Mouse (Mus musculus) mouse trophoblast stem cell (cell line): ENCODE measurements around the gene Hfe.
"Not testable (repeated sequence)": the region's sequence is repeated elsewhere in the genome, so short reads cannot be mapped to it uniquely, and the experiment has no call there.

Experiments used
- in situ Hi-C, 2 experiments: fragments of 300-500 bp; cut with MseI, MboI; formaldehyde crosslinking; loops; 2 replicates in 1 of 2; 3 replicates in 1 of 2; pipeline ENCODE4 v1.15.1; 2025

The Hfe gene

GRCm38 (mm10) chr13:23710374-23711089 is at the start of gene Hfe:
TSS of gene Hfe (minus strand) at chr13:23710854.
- in situ Hi-C loops = no loop called here

GRCm38 (mm10) chr13:23759916-23760239 is 49.2 kb upstream of the Hfe start:
- in situ Hi-C loops = no loop called here

DNA sequence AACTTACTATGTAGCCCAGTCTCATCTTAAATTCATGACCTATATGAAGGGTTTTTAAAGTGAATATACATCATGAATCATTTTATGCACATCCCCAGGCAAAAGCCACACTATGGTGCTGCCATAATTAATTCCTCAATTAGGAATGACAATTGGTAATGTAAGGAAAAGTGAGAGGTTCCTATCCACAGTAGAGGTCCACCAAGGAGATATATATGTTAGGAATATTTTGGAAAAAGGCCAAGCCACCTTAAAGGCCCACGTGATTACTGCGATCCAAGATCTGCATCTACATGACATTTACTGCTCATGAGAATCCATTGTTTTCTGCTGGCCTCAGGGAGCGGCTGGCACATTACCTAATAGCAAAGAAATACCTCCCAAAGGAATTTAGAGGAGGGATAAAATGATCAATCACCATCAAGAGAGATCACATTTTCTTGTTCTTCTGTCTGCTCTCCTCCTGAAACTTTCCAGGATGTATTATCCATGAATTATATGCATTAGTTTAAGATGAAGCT is 48.7 kb upstream of the Hfe start:
- in situ Hi-C loops = no loop called here

DNA sequence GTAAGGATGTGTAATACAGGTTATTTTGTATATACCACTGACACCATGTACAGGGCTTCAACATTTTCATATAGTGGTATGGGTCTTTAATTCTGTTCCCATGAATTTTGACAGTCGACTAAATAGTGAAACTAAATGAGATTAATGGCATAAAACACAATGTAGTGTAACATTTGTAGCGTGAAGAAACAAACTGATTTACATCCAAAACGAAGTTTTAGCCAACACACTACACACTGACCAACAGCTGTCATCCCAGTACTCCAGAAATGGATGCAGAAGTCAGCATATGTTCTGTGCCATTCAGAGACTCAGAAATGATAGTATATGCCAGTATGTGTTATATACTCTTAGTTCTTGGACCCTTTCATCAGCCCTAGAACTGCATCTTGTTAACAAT is 47.3 kb upstream of the Hfe start:
- in situ Hi-C loops = no loop called here

- in situ Hi-C loops = no loop called here
These were observed 46.6 kb upstream of the Hfe start for GRCm38 (mm10) chr13:23757211-23757773.

GRCm38 (mm10) chr13:23756790-23757189 is 46.1 kb upstream of the Hfe start, which contains the start of gene Hist1h4b:
TSS of gene Hist1h4b (plus strand) at chr13:23757013.
- in situ Hi-C loops = no loop called here

- in situ Hi-C loops = no loop called here
These were observed 44.3 kb upstream of the Hfe start for GRCm38 (mm10) chr13:23755000-23755399.

GRCm38 (mm10) chr13:23753314-23754078 is 42.8 kb upstream of the Hfe start:
- in situ Hi-C loops = no loop called here

DNA sequence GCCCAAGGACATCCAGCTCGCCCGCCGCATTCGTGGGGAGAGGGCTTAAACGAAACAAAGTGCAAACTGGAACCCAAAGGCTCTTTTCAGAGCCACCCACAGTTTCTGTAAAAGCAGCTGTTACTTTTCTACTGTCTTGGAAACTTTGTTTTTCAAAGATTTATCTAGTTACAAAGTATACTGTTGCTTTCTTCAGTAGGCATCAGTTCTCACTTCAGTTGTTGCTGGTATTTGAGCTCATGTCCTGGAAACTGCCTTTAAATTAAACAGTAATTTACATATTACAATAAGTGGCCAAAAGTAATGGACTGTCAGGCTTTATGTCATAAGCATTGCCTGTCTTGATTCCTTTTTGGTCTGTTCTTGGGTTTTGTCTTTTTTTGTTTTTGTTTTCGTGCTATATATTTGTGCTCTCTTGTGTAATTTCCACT is 42.1 kb upstream of the Hfe start:
- in situ Hi-C loops = no loop called here

- in situ Hi-C loops = not testable (repeated sequence)
These were observed 41.5 kb upstream of the Hfe start, which contains the start of gene Hist1h3b for GRCm38 (mm10) chr13:23752067-23752741. TSS of gene Hist1h3b (plus strand) at chr13:23752267.

DNA sequence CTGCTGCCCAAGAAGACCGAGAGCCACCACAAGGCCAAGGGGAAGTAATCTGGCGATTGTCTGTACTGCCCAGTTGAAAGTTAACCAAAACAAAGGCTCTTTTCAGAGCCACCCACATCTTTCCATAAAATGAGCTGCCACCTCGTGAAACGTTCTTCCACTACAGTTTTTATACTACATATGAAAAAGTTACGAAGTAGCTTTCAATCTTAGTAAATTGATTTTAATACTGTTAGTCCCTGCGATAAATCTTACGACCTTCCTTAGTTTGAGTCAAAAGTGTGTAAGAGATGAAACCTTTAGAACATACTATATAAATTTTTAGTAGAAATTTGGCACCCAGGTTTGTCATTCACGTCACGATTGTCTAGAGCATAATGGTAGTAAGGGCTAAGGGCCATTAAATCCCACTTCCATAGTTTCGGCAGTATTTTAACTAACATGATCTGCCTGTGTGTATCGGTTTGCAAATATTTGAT is 40.9 kb upstream of the Hfe start:
- in situ Hi-C loops = no loop called here

DNA sequence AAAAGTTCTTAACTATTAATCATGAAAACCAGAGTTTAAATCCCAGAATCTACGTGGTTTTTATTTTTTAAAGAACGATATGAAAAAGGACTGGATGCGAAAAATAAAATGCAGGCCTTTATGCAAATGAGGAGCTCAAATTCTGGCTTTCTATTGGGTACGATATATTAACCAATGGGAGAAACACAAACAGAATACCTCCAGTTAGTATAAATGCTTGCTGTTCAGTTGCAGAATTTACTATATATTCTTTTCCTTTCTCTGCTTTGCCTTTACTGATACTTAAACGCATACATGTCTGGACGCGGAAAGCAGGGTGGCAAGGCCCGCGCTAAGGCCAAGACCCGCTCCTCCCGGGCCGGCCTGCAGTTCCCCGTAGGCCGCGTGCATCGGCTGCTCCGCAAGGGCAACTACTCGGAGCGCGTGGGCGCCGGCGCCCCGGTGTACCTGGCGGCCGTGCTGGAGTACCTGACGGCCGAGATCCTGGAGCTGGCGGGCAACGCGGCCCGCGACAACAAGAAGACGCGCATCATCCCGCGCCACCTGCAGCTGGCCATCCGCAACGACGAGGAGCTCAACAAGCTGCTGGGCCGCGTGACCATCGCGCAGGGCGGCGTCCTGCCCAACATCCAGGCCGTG is 40.3 kb upstream of the Hfe start, which contains the start of gene Hist1h2ab:
Gene Hist1h2ab (plus strand): TSS at position 288 of the 639 bp plus-strand sequence.
- in situ Hi-C loops = not testable (repeated sequence)

DNA sequence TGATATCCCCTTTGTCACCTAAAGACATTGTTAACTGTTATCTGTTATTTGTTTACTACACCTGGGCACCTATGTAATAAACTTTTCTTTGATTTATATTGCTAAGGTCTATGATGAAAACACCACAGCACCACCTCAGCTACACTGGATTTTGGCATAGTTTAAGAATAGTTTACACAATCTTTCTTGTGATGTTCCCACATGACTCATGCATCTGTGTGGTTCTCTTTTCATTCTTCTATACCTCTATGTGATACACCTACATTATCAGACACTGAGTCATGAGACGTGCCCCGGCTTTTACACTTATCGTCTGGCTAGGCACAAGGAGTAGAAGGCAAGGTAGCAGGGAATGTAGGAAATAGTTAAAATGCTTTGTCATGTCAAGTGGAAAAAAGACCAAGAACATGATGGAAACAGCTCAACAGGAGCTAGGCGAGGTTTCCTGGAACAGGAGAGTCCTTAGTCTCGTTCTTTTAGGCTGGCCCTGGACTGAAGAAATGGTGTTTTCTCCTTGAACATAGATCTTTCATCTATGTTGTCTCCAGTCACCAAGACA is 39.0 kb upstream of the Hfe start:
- in situ Hi-C loops = no loop called here

GRCm38 (mm10) chr13:23747892-23748288 is 37.2 kb upstream of the Hfe start:
- in situ Hi-C loops = no loop called here

DNA sequence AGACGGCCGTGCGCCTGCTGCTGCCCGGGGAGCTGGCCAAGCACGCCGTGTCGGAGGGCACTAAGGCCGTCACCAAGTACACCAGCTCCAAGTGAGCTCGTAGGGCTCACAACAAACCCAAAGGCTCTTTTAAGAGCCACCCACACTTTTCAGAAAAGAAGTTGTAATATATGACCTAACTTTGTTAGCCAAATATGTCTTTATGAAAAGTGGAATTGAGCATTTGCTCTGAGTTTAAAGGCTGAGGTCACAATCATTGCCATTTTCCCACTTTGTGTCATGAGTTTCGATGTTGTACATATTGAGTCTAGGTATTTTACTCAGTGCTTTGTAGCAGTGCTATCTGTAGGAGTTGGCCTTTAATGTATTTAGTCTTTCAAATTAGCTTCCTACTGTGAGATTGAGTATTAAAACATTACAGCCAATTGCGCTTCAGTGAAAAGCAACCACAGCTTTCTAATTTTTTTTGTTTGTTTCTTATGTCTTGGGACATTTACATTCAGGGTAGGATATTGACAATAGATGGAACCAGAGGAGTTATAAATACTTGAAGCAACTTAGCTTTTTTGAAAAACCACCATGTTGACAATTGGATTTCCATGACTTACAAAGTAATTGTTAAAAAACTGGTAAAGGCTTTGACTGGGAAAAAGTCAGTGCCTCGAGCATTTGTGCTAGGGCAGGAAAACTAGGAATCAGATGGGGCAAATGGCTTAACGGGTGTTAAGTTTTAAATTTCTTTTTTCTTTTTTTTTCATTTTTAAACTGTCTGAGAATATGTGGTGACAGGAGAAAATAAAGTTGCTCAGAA is 36.6 kb upstream of the Hfe start:
- in situ Hi-C loops = no loop called here

DNA sequence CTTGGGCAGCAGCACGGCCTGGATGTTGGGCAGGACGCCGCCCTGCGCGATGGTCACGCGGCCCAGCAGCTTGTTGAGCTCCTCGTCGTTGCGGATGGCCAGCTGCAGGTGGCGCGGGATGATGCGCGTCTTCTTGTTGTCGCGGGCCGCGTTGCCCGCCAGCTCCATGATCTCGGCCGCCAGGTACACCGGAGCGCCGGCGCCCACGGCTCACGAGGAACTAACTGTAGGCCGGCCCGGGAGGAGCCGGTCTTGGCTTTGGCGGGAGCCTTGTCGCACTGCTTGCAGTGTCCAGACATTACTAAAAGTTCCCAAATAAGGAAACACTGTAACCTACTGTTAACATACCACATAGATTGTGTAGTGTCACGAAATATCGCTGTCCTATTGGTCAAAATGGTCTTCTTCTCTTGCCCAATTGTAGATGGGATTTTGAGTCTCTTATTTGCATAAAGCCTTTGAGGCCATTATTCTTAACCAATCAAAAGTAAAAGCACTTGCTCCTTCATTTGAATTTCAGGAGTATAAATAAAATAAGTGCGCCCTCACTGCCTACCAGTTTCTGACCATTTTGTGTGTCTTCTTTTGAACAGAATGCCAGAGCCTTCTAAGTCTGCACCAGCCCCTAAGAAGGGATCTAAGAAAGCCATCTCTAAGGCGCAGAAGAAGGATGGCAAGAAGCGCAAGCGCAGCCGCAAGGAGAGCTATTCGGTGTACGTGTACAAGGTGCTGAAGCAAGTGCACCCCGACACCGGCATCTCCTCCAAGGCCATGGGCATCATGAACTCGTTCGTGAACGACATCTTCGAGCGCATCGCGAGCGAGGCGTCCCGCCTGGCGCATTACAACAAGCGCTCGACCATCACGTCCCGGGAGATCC is 35.8 kb upstream of the Hfe start, which contains the start of gene Hist1h2bb:
Gene Hist1h2bb (plus strand): TSS at position 534 of the 880 bp plus-strand sequence.
- in situ Hi-C loops = not testable (repeated sequence)

GRCm38 (mm10) chr13:23745381-23746161 is 34.9 kb upstream of the Hfe start, which contains the start of gene Hist1h3c:
TSS of gene Hist1h3c (minus strand) at chr13:23745602.
- in situ Hi-C loops = no loop called here
